Mouse (Mus musculus) bone marrow macrophage, adult 2 months (primary cell): ENCODE measurements around the gene Zfp62.

Experiments used
- CTCF ChIP-seq: IDR thresholded peaks from 2 replicates; pipeline ENCODE4 v1.5.1; 2012; ENCODE audit warnings: low read depth, mild to moderate bottlenecking, low read length, moderate library complexity
- POLR2A ChIP-seq: IDR thresholded peaks from 2 replicates; pipeline ENCODE4 v1.6.1; 2012; ENCODE audit warnings: mild to moderate bottlenecking, low read depth, low read length, borderline replicate concordance

DNA sequence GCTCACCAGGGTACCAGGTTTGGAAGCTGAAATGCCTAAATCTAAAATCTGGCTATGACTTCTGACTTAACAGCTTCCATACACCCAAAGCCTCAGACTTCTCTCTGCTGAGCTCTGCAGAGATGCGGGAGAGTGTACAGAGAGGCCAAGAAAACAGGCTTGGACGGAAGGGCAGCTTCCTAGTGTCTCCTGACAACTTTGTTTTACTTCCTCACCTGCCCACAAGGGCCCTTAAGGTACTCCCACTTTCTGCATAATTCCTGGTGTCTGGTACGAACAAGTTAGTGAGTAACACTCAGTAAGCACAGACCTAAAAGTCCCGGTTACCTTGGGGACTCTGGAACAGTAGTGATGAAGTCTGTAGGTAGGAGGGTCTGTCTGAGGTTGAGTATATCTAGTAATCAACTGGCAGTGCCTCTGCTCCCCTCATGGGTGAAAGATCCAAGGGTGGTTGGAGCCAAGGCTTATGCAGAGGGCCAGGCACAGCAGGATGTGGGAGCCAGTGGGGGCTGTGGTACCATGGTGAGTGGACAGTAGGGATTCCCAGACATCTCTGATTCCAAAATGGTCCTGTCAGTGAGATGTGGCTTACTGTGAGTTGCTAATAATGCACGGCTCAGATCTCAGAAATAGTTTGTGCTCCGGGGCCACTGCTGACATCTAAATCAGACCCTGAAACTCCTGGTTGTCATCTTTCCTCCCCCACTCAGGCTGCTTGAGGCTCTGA, 46.0 kb downstream of the Zfp62 start:
- TF ChIP-seq CTCF (no peak), POLR2A (no peak)
